Mouse (Mus musculus): ENCODE data around the gene March9.

The March9 gene

DNA sequence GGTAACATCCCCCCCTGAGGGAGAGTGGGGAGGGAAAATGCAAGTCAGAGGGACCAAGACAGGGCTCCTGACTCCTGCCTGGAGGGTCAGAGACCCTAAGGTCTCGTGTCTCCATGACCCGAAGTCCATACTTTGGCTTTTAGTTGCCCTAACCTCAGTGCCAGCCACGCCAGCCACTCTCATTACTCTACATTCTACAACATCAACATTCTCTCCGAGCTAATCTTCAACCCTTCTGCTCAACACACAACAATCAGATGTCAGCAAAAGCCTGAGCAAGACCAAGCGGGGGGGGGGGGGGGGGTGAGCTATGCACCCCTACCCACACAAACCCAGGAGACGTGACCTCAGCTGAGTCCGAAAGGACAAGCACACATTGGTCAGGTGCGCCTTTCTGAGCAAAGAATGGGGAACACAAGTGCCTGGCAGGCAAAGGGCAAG is 26.7 kb downstream of the March9 start:
- peak; percentile 74 to 89 for DNase-seq

DNA sequence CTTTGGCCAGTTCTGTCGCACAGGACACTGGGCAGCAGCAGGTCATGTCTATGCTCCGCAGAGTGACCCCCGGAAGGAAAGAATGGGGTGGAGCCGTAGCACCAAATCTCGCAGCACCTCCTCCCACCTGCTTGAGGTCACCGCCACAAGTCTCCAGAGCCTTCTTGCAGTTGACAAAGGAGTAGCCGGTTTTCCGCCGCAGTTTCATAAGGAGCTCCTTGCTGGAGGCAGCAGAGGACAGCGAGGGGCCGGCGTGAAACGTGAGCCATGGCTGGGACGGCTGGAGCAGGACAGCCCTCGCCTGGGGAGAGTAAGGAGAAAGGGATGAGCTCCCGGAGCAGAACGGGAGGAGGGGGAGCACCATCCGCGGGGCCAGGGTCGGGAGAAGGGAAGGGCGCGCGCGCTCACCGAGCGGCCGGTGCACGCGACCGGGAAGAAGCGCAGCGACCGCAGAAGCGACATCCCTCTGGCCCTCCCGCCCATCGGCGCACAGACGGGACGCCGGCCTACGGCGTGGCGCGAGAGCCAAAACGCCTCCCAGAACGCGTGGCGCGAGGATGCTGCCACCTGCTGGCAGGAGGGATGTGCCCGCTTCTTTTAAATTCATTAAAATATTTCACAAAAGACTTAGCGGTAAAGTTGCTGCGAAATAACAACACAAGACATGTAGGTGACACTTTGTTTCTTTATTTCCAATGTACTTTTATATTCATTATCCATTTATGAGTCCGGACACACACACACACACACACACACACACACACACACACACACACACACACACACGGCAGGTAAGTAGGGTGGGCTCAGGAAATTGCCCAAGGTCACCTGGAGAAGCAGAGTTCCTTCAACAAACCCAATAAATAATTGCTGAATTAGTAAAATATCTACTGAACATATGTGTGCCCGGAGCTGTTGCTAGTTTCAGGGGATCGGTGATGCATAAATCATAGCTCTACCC is 29.4 kb downstream of the March9 start, which contains the start of gene Tsfm:
TSS of gene Tsfm (minus strand) at position 505 of the 961 bp plus-strand sequence.
- DNase-seq, result peak; percentile 90 to 97

DNA sequence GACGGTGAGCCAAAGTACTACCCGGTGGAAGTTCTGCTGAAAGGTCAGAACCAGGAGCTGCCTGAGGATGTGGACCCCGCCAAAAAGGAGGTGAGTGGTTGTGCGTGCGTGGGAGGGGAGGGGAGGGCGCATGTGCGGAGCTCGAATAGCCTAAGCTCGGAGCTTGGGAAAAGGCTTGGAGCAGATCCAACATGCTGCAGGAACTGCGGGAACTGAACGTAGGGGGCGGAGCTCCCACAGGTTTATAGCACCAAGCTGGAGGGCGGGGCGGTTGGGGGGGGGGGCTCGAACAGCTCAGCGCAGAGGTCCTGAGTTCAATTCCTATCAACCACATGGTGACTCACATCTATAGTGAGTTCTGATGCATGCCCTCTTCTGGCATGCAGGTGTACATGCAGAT is 41.6 kb downstream of the March9 start:
- DNase-seq, result no peak

DNA sequence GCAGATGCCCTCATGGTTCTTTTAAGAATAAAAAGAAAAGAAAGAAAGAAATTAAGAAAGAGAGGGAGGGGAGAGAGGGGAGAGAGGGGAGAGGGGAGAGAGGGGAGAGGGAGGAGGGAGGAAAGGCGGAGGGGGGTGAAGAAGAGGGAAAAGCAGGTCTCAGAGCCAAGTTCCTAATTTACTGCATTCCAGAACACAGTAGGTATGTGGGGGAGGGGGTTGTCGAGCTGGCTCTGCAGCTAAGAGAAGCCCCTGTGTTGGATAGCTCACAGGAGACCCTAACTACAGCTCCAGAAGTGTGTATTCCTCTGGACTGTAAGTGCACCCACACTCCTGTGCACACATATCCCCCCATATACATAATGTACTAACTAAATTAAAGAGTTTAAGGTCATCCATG is 42.9 kb downstream of the March9 start:
- DNase-seq, result no peak

DNA sequence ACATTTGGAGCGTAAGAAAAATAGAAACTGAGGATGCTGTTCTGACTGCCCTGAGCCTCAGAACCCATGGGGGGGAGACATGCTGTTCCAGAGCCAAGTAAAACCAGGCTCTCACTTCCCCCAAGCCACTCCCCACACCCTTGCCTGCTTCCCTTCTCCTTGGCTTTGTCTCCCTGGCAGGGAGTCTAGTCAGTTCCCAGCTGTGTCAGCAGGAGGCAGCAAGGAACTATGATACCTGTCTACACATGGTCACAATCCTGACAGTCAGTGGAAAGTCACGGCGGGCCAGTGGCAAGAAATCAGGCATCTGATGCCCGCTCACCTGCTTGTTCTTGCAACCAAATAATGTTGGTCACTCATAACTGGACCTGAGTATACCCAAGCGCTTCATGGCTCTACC is 43.5 kb downstream of the March9 start:
- DNase-seq, result peak; percentile 48 to 77

Measured in kidney, postnatal 36 days (tissue).